Mouse (Mus musculus) hindbrain, embryonic 14.5 days (tissue): ENCODE data around the gene Magi2. TPM values are rescaled to one million over a fixed set of nuclear protein-coding genes. Genes with fewer than 3 reads are reported as not detected.
A peak's percentile ranks its signal among the peaks of the same experiment; 100 is the strongest.

Experiments
- ATAC-seq: fragments of 200-750 bp; cut with Nextera tagmentation; 2 replicates; pipeline ENCODE4 v1.8.0; 2017; ENCODE audit warnings: moderate number of reproducible peaks, mild to moderate bottlenecking, moderate TSS enrichment, moderate library complexity; ENCODE audit not compliant: low FRiP score
- DNase-seq: peaks from one replicate; pipeline ENCODE4 v3.0.0-alpha.2; 2015; ENCODE audit warnings: low spot score
- H3K27ac ChIP-seq: fragments of 300-500 bp; sonication (generic); 2 replicates; pipeline ENCODE4 v1.5.1; 2014; ENCODE audit warnings: mild to moderate bottlenecking, moderate library complexity
- H3K27me3 ChIP-seq: fragments of 300-500 bp; sonication (generic); 2 replicates; pipeline ENCODE4 v1.6.1; 2014; ENCODE audit warnings: mild to moderate bottlenecking, low read length, mixed read lengths; ENCODE audit not compliant: control insufficient read depth, insufficient read depth
- H3K36me3 ChIP-seq: fragments of 300-500 bp; sonication (generic); replicated peaks from 2 replicates; pipeline ENCODE4 v1.6.1; 2014; ENCODE audit not compliant: control insufficient read depth, insufficient read depth
- H3K4me1 ChIP-seq: fragments of 300-500 bp; sonication (generic); replicated peaks from 2 replicates; pipeline ENCODE4 v1.6.1; 2014; ENCODE audit warnings: antibody characterized with exemption, low read length, mixed read lengths; ENCODE audit not compliant: control insufficient read depth, insufficient read depth
- H3K4me2 ChIP-seq: fragments of 300-500 bp; sonication (generic); replicated peaks from 2 replicates; pipeline ENCODE4 v1.6.1; 2014; ENCODE audit warnings: mild to moderate bottlenecking, moderate library complexity
- H3K4me3 ChIP-seq: fragments of 300-500 bp; sonication (generic); replicated peaks from 2 replicates; pipeline ENCODE4 v1.5.1; 2014; ENCODE audit warnings: mild to moderate bottlenecking, low read length
- H3K9ac ChIP-seq: fragments of 300-500 bp; sonication (generic); 2 replicates; pipeline ENCODE4 v1.6.1; 2014
- H3K9me3 ChIP-seq: fragments of 300-500 bp; sonication (generic); 2 replicates; pipeline ENCODE4 v1.6.1; 2016; ENCODE audit warnings: low read length; ENCODE audit not compliant: control insufficient read depth
- WGBS: fragments of 180-500 bp; shearing (Covaris S2); extraction: QIAGEN DNeasy Blood & Tissue Kit; methylation state at CpG from one replicate; pipeline ENCODE4 v1.1.7; 2014; 5-methylcytosine and 5-hydroxymethylcytosine counted together
- polyA plus RNA-seq: library from polyadenylated mRNA; unstranded; fragments of >200 nt; fragmentation: Nextera tagmentation; extraction: Ambion mirVana; gene quantifications from 2 replicates; pipeline ENCODE4 v1.2.1, GENCODE M21; 2014

Magi2 gene
- polyA plus RNA-seq, 1 experiment from 2014 or later, result 25.6 TPM

DNA sequence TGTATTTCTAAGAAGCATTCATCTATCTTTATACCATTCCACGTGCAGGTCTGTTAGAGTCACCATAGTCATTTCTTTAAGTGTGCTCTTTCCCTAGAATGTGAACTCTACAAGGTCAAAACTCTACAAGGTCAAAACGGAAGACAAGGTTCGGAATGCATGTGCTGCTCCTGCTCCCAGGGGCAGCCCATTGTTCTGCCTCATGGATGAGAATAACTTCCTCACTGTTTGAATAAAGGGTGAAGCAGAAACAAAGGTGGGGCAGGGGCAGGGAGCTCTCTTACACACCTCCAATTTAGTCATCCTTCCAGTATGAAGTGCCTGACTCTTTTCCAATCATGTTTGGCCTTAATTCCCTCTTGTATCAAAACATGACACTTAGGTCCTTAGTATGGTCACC, 1450.4 kb downstream of the Magi2 start:
- H3K27ac ChIP-seq, result 0 out of 2 replicates have a peak overlapping the region, but pooled peaks have one; percentile 34
- no peak overlapping the region for H3K9ac ChIP-seq

DNA sequence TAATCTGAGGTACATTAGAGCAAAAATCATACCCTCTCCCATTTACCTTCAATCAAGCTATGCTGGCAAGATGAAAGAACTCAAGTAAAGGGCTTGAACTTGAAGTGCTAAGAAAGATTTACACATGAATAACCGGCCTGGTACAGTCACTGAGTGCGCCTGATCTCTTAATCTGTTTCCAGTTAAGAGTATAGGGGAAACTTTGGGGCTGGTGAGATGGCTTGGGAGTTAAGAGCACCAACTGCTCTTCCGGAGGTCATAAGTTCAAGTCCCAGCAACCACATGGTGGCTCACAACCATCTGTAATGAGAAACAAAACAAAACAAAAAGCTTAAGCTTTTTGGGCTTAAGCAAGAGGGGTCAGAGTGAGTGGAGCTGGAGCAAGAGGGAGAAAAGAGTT, 1451.7 kb downstream of the Magi2 start:
- Histone ChIP-seq H3K9ac (no peak overlapping the region), H3K4me1 (peaks cover 11% of the 10 kb centered on the region), H3K27ac (no peak overlapping the region), H3K36me3 (no peaks in the 10 kb centered on the region), H3K27me3 (no peaks in the 10 kb centered on the region), H3K4me2 (no peak overlapping the region), H3K9me3 (no peaks in the 10 kb centered on the region), H3K4me3 (no peak overlapping the region)
- no peak for DNase-seq
- ATAC-seq, result no peak
- 64% methylated on average over 3 of the region's 3 CpGs for WGBS

More for the DNA sequence above, 1450.4 kb downstream of the Magi2 start:
- Histone ChIP-seq H3K4me1 (peaks cover 11% of the 10 kb centered on the region), H3K9me3 (no peaks in the 10 kb centered on the region), H3K36me3 (no peaks in the 10 kb centered on the region), H3K27me3 (no peaks in the 10 kb centered on the region), H3K4me3 (no peak overlapping the region), H3K4me2 (no peak overlapping the region)
- ATAC-seq (no peak), DNase-seq (no peak)
- 35% methylated on average over 3 of the region's 3 CpGs for WGBS

DNA sequence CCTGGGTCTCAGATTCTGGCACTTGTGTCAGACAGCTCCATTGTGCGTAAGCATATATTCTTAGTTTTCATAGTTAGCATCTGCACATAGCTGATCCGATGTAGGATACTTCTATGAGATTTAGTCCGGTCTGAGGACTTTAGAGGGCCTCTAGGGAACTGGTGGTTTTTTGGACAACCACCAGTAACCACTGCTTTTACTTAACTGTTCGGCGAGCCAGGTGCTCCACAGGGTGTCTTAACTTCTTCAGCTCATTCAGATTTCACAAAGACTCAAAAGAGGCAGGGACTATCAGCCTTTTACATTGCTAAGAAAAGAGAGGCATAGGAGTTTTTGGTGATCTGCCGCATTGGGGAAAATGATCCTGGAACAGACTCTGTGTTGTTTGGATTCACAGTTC, 1453.1 kb downstream of the Magi2 start:
- Histone ChIP-seq H3K27ac (no peak overlapping the region), H3K9ac (no peak overlapping the region), H3K4me3 (no peak overlapping the region), H3K9me3 (no peaks in the 10 kb centered on the region), H3K27me3 (no peaks in the 10 kb centered on the region), H3K4me1 (peaks cover 11% of the 10 kb centered on the region), H3K4me2 (no peak overlapping the region), H3K36me3 (no peaks in the 10 kb centered on the region)
- no peak for DNase-seq
- 88% methylated on average over 6 of the region's 6 CpGs for WGBS
- ATAC-seq, result no peak

DNA sequence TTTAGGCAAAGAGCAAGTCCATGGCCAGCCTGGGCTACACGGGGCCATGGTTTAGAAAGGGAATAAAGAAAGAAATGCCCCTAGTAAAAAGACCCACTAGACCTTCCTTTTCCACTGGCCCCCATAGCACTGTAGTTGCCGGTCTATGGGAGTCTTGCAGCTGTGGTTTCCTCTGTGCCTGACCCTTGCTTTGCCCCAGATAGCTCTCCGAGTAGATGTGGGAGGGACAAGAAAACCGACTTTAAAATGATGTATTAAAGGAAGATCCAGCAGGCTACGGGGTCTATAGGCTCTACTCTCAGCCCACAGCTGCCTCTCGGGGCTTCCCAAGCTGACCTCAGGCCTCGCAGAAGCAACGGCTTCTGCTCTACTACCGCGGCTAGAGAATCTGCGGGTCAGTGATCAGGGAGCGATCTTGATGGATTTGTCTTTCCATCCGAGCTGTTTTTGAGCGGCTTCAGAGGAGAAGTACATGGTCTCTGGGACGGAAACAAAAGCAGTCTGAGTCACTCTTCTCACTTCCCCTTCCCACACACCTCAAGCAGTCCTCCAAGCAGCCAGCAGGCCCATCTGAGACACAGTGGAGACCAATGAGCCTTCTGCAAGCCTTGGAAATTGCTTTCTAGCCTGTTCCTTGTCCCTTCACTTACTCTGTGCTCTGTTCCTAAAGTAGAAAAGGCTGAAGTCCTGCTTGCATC, 1454.1 kb downstream of the Magi2 start:
- no peak overlapping the region for H3K9ac ChIP-seq
- DNase-seq (no peak), ATAC-seq (no peak)
- 87% methylated on average over 15 of the region's 15 CpGs for WGBS
- H3K4me3 ChIP-seq, result no peak overlapping the region
- no peaks in the 10 kb centered on the region for H3K36me3 ChIP-seq
- no peaks in the 10 kb centered on the region for H3K9me3 ChIP-seq
- no peak overlapping the region for H3K4me2 ChIP-seq
- no peaks in the 10 kb centered on the region for H3K27me3 ChIP-seq
- H3K27ac ChIP-seq, result no peak overlapping the region
- H3K4me1 ChIP-seq, result peaks cover 11% of the 10 kb centered on the region

DNA sequence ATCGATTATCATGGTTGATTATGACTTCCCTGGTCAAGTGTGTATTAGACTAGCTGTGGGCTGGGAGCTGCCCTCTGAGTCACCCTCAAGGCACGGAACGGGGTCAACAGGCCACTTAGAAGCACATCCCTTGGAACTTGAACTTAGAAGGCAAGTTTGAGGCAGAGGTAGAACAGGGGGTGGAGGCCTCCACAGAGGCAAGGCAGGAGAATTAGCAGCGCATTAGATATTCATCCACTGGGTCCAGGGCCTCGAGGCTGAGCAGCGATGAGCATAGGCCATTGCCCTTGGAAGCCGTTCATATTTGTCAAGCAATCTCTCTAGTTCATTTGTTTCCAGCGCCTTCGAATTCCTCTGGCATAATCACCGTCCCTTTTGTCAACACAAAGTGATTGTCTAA, 1454.8 kb downstream of the Magi2 start:
- Histone ChIP-seq H3K4me3 (no peak overlapping the region), H3K36me3 (no peaks in the 10 kb centered on the region), H3K4me2 (no peak overlapping the region), H3K9me3 (no peaks in the 10 kb centered on the region), H3K9ac (no peak overlapping the region), H3K27me3 (no peaks in the 10 kb centered on the region), H3K27ac (no peak overlapping the region), H3K4me1 (peaks cover 5% of the 10 kb centered on the region; the same call in 1 of the 2 replicates)
- WGBS, result 45% methylated on average over 10 of the region's 10 CpGs
- ATAC-seq (peak; percentile 12; the same call in 1 of the 2 replicates), DNase-seq (no peak)

DNA sequence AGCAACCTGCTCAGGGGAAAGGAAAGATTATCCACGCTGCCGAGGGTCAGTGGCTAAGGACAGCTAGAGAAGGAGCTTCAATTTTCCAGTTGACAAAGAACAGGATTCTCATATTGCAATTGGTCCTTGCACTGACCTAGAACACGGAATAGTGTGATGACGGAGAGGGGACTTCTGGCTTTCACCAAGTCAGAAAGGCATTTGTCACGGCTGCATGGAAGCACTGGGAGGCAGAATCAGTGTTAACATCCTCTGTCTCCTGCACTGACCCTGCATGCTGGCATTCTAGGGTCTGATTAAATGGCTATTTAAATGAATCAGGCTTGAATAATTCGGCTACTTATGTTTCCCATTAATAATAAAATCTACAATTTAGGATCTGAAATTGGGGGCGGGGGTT, 1455.4 kb downstream of the Magi2 start:
- WGBS, result 34% methylated on average over 7 of the region's 7 CpGs
- Histone ChIP-seq H3K9ac (no peak overlapping the region), H3K4me2 (no peak overlapping the region), H3K4me1 (peaks cover 3% of the 10 kb centered on the region; the same call in 1 of the 2 replicates), H3K9me3 (no peaks in the 10 kb centered on the region), H3K36me3 (no peaks in the 10 kb centered on the region), H3K4me3 (no peak overlapping the region), H3K27me3 (no peaks in the 10 kb centered on the region), H3K27ac (0 out of 2 replicates have a peak overlapping the region, but pooled peaks have one; percentile 7)
- DNase-seq (no peak), ATAC-seq (no peak)

DNA sequence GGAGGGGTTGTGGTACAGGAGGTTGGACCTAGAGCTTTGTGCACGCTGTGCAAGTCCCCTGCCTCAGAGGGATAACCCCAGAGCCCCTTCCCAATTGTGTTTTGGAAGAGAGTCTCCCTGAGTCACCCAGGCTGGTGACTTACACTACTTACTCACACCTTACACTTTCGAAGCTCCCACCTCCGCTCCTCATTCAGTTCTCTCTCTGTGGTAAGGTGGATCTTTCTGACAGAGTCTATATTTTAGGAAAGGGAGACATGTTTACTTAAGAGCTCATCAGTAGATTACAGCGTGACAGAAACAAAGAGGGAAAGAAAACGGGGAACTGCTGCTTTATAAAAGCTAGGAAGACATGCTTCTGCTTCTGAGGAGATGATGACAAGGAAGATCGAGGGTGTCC, 1457.3 kb downstream of the Magi2 start:
- no peak overlapping the region for H3K4me2 ChIP-seq
- H3K4me1 ChIP-seq, result peaks cover 3% of the 10 kb centered on the region; the same call in 1 of the 2 replicates
- no peak overlapping the region for H3K9ac ChIP-seq
- H3K27me3 ChIP-seq, result no peaks in the 10 kb centered on the region
- H3K27ac ChIP-seq, result no peak overlapping the region
- DNase-seq (no peak), ATAC-seq (no peak)
- 86% methylated on average over 6 of the region's 6 CpGs for WGBS
- no peaks in the 10 kb centered on the region for H3K36me3 ChIP-seq
- no peaks in the 10 kb centered on the region for H3K9me3 ChIP-seq
- H3K4me3 ChIP-seq, result no peak overlapping the region

DNA sequence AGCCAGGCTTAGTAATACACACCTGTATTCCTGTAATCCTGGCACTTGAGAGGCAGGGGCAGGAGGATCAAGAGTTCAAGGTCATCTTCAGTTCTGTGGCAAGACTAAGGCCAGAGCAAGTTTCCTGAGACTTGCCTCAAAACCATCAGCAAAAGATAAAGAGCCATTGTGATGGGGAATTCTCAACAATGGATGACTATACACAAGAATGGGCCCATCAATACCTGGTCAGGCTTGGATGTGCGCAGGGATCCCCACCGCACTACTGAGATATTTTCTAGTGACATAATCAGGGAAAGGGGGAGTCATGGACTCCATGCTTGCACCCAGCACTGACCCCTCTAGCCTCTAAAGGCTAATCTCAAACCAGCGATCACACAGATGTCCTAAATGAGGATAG, 1465.4 kb downstream of the Magi2 start:
- ATAC-seq (no peak), DNase-seq (no peak)
- no peak overlapping the region for H3K27ac ChIP-seq
- peaks cover 8% of the 10 kb centered on the region; the same call in 1 of the 2 replicates for H3K9me3 ChIP-seq
- WGBS, result 95% methylated on average over 3 of the region's 3 CpGs
- no peaks in the 10 kb centered on the region for H3K4me1 ChIP-seq
- no peak overlapping the region for H3K4me2 ChIP-seq
- no peak overlapping the region for H3K9ac ChIP-seq
- no peaks in the 10 kb centered on the region for H3K36me3 ChIP-seq
- H3K4me3 ChIP-seq, result no peak overlapping the region
- no peaks in the 10 kb centered on the region for H3K27me3 ChIP-seq

DNA sequence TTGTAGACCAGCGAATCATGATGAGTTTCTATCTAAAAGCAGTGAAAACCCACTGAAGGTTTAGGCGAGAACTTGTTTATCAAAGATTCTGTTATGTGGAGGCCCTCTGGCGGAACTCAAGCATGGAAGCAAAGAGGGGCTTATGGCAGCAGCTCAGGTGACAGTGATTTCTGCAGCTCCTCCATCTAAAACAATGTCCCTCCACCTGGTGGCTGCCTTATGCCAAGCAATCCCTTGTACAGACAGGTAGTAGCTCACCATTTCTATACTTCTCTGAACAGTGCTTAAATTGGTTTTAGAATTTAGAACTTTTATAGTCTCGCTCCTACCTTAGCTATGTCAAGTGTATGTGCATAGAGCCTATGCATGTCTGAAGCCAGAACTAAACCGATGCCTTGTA, 1472.3 kb downstream of the Magi2 start:
- Histone ChIP-seq H3K9ac (no peak overlapping the region), H3K36me3 (no peaks in the 10 kb centered on the region), H3K4me3 (no peak overlapping the region), H3K9me3 (no peaks in the 10 kb centered on the region), H3K4me1 (peaks cover 3% of the 10 kb centered on the region; the same call in 1 of the 2 replicates), H3K4me2 (no peak overlapping the region), H3K27ac (no peak overlapping the region), H3K27me3 (no peaks in the 10 kb centered on the region)
- DNase-seq (no peak), ATAC-seq (no peak)
- WGBS, result 86% methylated on average over 5 of the region's 5 CpGs
